Mouse (Mus musculus) cortical plate, adult 2 months (tissue): ENCODE measurements around the gene Gapdh.

ENCODE experiments used
- CTCF ChIP-seq: fragments of 200-500 bp; IDR thresholded peaks from 2 replicates; pipeline ENCODE4 v1.5.1; 2011; ENCODE audit warnings: mild to moderate bottlenecking, control low read depth, low read length; ENCODE audit not compliant: insufficient read depth; ENCODE audit errors: extremely low read depth
- POLR2A ChIP-seq: fragments of 200-500 bp; IDR thresholded peaks from 2 replicates; pipeline ENCODE4 v1.6.1; 2011; ENCODE audit warnings: mild to moderate bottlenecking, low read length, control low read depth; ENCODE audit not compliant: insufficient read depth; ENCODE audit errors: extremely low read depth

DNA sequence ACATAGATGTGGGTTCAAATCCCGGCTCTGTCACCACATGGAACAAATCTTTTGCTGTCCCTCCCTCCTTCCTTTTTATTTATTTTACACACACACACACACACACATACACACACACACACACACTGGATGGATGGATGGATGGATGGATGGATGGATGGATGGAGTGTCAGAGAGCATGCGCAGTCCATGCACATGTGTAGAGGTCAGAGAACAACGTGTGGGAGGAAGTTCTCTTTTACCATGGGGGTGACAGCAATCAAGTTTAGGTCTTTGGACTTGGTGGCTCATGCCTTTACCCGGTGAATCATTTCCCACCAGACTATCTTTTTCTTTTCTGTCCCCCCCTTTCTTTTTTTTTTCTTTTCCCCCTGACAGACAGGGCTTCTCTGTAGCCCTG is 12.6 kb downstream of the Gapdh start:
- TF ChIP-seq POLR2A: no peak
- TF ChIP-seq CTCF: no peak
